Mouse (Mus musculus): ENCODE measurements around the gene Ing2. TPM values are rescaled to one million over a fixed set of nuclear protein-coding genes. Genes with fewer than 3 reads are reported as not detected.

Ing2 gene
- polyA plus RNA-seq, 1 experiment from 2014 or later = 15.5 TPM

DNA sequence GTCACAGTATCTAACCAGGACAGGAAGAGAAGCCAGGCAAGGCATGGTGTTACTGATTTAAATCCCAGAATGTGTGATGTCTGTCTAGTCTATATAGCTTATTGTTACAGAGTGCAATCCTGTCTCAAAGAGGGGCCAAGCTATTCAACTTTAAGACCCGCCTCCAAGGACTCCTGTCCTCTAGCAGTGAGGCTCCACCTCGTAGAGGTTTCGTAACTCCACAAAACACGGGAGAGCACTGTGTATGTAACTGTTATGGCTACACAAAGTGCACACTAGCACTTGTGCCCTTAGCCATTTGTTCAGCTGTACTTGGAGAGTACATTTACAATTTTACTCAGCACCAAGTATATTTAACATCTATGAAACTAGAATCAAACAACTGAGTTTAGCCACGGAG is 32.8 kb upstream of the Ing2 start:
- Histone ChIP-seq H3K9me3 (ENCODE audit: low read length) (no peaks in the 10 kb centered on the region), H3K27ac (ENCODE audit: low read length) (no peak overlapping the region), H3K27me3 (replicated peaks; ENCODE audit: insufficient read depth, low read length) (no peaks in the 10 kb centered on the region), H3K4me2 (replicated peaks; ENCODE audit: low read depth, low read length) (no peak overlapping the region), H3K4me3 (ENCODE audit: low read depth, low read length) (no peak overlapping the region), H3K36me3 (ENCODE audit: insufficient read depth, low read length) (peaks cover 15% of the 10 kb centered on the region; the same call in 1 of the 2 replicates), H3K4me1 (ENCODE audit: insufficient read depth, low read depth, low read length) (no peaks in the 10 kb centered on the region), H3K9ac (replicated peaks; ENCODE audit: low read depth) (no peak overlapping the region)
- DNase-seq (ENCODE audit: low spot score) (peak; percentile 38), ATAC-seq (peak; percentile 74)
- TF ChIP-seq EP300 (IDR thresholded peaks at IDR 0.05) = no peak
- TF ChIP-seq CTCF (IDR thresholded peaks at IDR 0.05) = no peak
- WGBS = 69% methylated on average over 5 of the region's 5 CpGs

DNA sequence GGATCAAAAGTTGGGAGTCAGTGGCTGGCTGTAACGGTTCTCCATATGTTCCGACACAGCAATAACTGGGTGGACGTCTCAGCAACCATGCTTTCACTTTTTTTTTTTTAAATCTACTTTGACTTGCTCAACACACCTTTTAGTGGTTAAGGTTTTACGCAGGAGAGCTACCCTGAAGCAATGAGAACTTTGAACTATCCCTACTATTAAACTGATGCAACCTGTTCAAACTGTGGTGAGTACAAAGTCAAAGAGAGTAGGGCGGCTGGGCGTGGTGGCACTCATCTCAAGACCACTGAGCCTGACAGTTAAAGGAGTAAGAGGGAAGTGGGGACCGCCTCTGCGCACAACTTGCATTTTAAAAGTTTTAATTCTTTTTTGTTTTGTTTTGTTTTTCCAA is 31.4 kb upstream of the Ing2 start:
- Histone ChIP-seq H3K36me3 (ENCODE audit: insufficient read depth, low read length) (peaks cover 15% of the 10 kb centered on the region; the same call in 1 of the 2 replicates), H3K4me1 (ENCODE audit: insufficient read depth, low read depth, low read length) (no peaks in the 10 kb centered on the region), H3K4me2 (replicated peaks; ENCODE audit: low read depth, low read length) (no peak overlapping the region), H3K9ac (replicated peaks; ENCODE audit: low read depth) (no peak overlapping the region), H3K27me3 (replicated peaks; ENCODE audit: insufficient read depth, low read length) (no peaks in the 10 kb centered on the region), H3K9me3 (ENCODE audit: low read length) (no peaks in the 10 kb centered on the region), H3K27ac (ENCODE audit: low read length) (peak overlapping the region; percentile 15; the same call in 1 of the 2 replicates), H3K4me3 (ENCODE audit: low read depth, low read length) (no peak overlapping the region)
- ATAC-seq = no peak
- no peak for DNase-seq (ENCODE audit: low spot score)
- WGBS = 83% methylated on average over 8 of the region's 8 CpGs
- TF ChIP-seq EP300 (IDR thresholded peaks at IDR 0.05) = no peak
- TF ChIP-seq CTCF (IDR thresholded peaks at IDR 0.05) = no peak

DNA sequence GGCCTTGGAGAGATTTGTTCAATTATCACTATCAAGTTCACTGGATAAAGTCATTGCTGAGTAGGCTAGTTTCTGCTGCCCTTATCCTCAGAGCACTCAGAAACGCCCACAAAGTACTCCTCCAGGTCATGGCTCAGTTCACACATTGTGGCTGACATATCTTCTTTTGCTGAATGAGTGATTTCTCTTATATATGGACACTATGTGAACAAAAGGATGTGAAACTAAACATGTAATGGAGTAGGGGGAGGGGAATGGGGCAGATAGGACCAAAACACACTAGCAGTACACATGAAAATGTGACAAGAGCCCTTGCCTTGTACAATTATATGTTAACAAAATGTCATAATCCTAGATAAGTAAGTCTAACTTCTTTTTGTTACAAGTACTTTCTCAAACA is 27.0 kb upstream of the Ing2 start:
- Histone ChIP-seq H3K9me3 (ENCODE audit: low read length) (no peaks in the 10 kb centered on the region), H3K27ac (ENCODE audit: low read length) (no peak overlapping the region), H3K4me1 (ENCODE audit: insufficient read depth, low read depth, low read length) (no peaks in the 10 kb centered on the region), H3K36me3 (ENCODE audit: insufficient read depth, low read length) (peaks cover 6% of the 10 kb centered on the region; the same call in 1 of the 2 replicates), H3K27me3 (replicated peaks; ENCODE audit: insufficient read depth, low read length) (no peaks in the 10 kb centered on the region), H3K4me2 (replicated peaks; ENCODE audit: low read depth, low read length) (no peak overlapping the region), H3K9ac (replicated peaks; ENCODE audit: low read depth) (no peak overlapping the region), H3K4me3 (ENCODE audit: low read depth, low read length) (no peak overlapping the region)
- DNase-seq (ENCODE audit: low spot score) (no peak), ATAC-seq (no peak)
- WGBS = 38% methylated on average over 1 of the region's 1 CpGs
- no peak for TF ChIP-seq CTCF (IDR thresholded peaks at IDR 0.05)
- TF ChIP-seq EP300 (IDR thresholded peaks at IDR 0.05) = no peak

DNA sequence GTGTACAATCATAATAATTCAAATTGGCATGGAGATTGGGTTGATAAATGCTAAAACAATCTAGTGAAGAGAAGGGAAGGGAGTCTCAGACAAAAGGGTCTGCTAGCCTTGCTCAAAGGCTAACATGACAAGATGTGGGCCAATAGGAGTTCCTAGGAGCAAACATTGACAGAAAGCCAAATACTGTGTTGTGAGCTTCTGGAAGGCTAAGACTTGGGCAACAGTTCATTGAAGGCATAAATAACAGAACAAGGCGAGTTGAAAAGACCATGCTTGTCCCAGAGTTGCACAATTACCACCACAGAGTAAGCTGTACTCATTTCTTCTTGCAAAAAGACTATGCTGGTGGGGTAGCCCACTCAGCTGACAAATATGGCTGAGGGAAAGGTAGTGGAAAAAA is 22.3 kb upstream of the Ing2 start:
- Histone ChIP-seq H3K27ac (ENCODE audit: low read length) (no peak overlapping the region), H3K36me3 (ENCODE audit: insufficient read depth, low read length) (no peaks in the 10 kb centered on the region), H3K4me1 (ENCODE audit: insufficient read depth, low read depth, low read length) (no peaks in the 10 kb centered on the region), H3K4me2 (replicated peaks; ENCODE audit: low read depth, low read length) (no peak overlapping the region), H3K9ac (replicated peaks; ENCODE audit: low read depth) (no peak overlapping the region), H3K27me3 (replicated peaks; ENCODE audit: insufficient read depth, low read length) (no peaks in the 10 kb centered on the region), H3K9me3 (ENCODE audit: low read length) (no peaks in the 10 kb centered on the region), H3K4me3 (ENCODE audit: low read depth, low read length) (no peak overlapping the region)
- WGBS = 56% methylated on average over 1 of the region's 1 CpGs
- TF ChIP-seq EP300 (IDR thresholded peaks at IDR 0.05) (no peak), CTCF (IDR thresholded peaks at IDR 0.05) (no peak)
- ATAC-seq (no peak), DNase-seq (ENCODE audit: low spot score) (peak; percentile 29)

DNA sequence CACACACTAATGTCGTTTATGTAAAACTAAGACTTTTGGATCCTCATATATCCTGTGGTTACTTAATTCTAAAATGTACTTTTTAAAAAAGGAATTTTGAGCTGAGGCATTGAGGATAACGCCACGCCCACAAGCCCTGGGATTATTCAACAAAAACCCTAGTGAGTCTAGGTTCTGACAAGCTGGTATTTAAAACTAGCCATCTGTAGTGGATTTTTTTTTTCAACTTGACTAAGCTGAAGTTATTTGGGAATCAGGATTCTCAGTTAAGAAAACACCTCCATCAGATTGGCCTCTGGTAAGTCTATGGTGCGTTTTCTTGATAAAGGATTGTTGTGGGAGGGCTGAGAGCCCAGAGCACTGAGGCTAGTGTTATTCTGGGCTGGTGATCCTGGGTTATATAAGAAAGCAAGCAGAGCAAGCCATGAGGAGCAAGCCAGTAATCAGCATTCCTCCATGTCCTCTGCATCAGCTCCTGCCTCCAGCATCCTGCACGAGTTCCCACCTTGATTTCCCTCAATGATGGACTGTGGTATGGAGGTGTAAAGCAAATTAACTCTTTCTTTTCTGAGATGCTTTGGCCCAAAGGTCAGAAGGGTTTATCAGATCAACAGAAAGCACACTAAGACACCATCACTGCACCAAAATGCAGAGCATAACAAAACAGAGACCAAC is 20.2 kb upstream of the Ing2 start:
- H3K4me2 ChIP-seq (replicated peaks; ENCODE audit: low read depth, low read length) = no peak overlapping the region
- no peaks in the 10 kb centered on the region for H3K4me1 ChIP-seq (ENCODE audit: insufficient read depth, low read depth, low read length)
- no peaks in the 10 kb centered on the region for H3K27me3 ChIP-seq (replicated peaks; ENCODE audit: insufficient read depth, low read length)
- H3K9me3 ChIP-seq (ENCODE audit: low read length) = no peaks in the 10 kb centered on the region
- no peaks in the 10 kb centered on the region for H3K36me3 ChIP-seq (ENCODE audit: insufficient read depth, low read length)
- WGBS = 76% methylated on average over 5 of the region's 5 CpGs
- H3K27ac ChIP-seq (ENCODE audit: low read length) = no peak overlapping the region
- TF ChIP-seq EP300 (IDR thresholded peaks at IDR 0.05) (no peak), CTCF (IDR thresholded peaks at IDR 0.05) (no peak)
- H3K4me3 ChIP-seq (ENCODE audit: low read depth, low read length) = no peak overlapping the region
- no peak overlapping the region for H3K9ac ChIP-seq (replicated peaks; ENCODE audit: low read depth)
- ATAC-seq (no peak), DNase-seq (ENCODE audit: low spot score) (no peak)

DNA sequence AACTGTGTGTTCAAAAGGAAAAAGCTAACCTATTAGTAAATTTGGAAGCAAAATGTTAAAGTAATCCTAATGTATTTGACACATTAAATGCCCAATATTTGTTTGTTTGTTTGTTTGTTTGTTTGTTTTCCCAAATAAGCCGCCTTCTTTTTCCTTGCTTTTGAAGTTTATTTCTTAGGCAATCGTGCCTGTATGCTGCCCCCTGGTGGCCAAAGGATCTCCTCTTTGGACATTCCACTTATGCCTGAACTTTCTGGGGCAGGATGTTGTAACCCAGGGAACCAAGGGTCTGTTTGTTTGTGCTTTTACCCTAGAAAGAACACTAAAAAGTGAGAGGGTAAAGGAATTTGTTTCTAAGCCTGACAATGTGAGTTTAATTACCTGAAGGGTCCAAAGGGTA is 17.8 kb upstream of the Ing2 start:
- H3K9ac ChIP-seq (replicated peaks; ENCODE audit: low read depth) = no peak overlapping the region
- peak; percentile 90 for DNase-seq (ENCODE audit: low spot score)
- H3K9me3 ChIP-seq (ENCODE audit: low read length) = no peaks in the 10 kb centered on the region
- H3K27ac ChIP-seq (ENCODE audit: low read length) = no peak overlapping the region
- TF ChIP-seq CTCF (IDR thresholded peaks at IDR 0.05) (peak; percentile 92), EP300 (IDR thresholded peaks at IDR 0.05) (no peak)
- H3K36me3 ChIP-seq (ENCODE audit: insufficient read depth, low read length) = no peaks in the 10 kb centered on the region
- WGBS = 7% methylated on average over 2 of the region's 2 CpGs
- H3K27me3 ChIP-seq (replicated peaks; ENCODE audit: insufficient read depth, low read length) = no peaks in the 10 kb centered on the region
- no peak overlapping the region for H3K4me3 ChIP-seq (ENCODE audit: low read depth, low read length)
- ATAC-seq = 0 out of 2 replicates have a peak, but pooled peaks have one; percentile 36
- no peaks in the 10 kb centered on the region for H3K4me1 ChIP-seq (ENCODE audit: insufficient read depth, low read depth, low read length)
- no peak overlapping the region for H3K4me2 ChIP-seq (replicated peaks; ENCODE audit: low read depth, low read length)

Measured in lung, postnatal 0 days (tissue).